Mouse (Mus musculus) MEL (cell line): ENCODE measurements around the gene Lrrc32.

Experiments used
- CTCF ChIP-seq, 3 experiments: IDR thresholded peaks in 2 of 3; conservative IDR thresholded peaks in 1 of 3; 2 replicates each; pipeline ENCODE4 v1.5.1; 2011 to 2012; ENCODE audit warnings: low read length in 3 of 3, low read depth in 2 of 3, mild to moderate bottlenecking in 2 of 3, improper control_type of control experiment in 1 of 3, inconsistent platforms in 1 of 3, mixed read lengths in 1 of 3, moderate library complexity in 1 of 3; ENCODE audit not compliant: control insufficient read depth in 1 of 3, insufficient read depth in 1 of 3, poor library complexity in 1 of 3, severe bottlenecking in 1 of 3
- E2F4 ChIP-seq: IDR thresholded peaks from 2 replicates; pipeline ENCODE4 v1.6.1; 2011; ENCODE audit warnings: low read depth, low read length, improper control_type of control experiment, borderline replicate concordance
- GABPA ChIP-seq: IDR thresholded peaks from 2 replicates; pipeline ENCODE4 v1.6.1; 2012; ENCODE audit warnings: low read depth, mild to moderate bottlenecking, inconsistent platforms, low read length, improper control_type of control experiment, moderate library complexity
- HCFC1 ChIP-seq: IDR thresholded peaks from 2 replicates; pipeline ENCODE4 v1.6.1; 2012; ENCODE audit warnings: low read depth, mild to moderate bottlenecking, inconsistent platforms, low read length, improper control_type of control experiment, moderate library complexity
- MYB ChIP-seq: IDR thresholded peaks from 2 replicates; pipeline ENCODE4 v1.6.1; 2011; ENCODE audit warnings: mild to moderate bottlenecking, low read depth, low read length, improper control_type of control experiment
- POLR2A ChIP-seq, 2 experiments: IDR thresholded peaks; 2 replicates each; pipeline ENCODE4 v1.6.1; 2011 to 2012; ENCODE audit warnings: low read length in 2 of 2, mild to moderate bottlenecking in 2 of 2, control low read depth in 1 of 2, improper control_type of control experiment in 1 of 2, low read depth in 1 of 2, moderate library complexity in 1 of 2; ENCODE audit not compliant: control insufficient read depth in 1 of 2, insufficient read depth in 1 of 2, poor library complexity in 1 of 2
- POLR2AphosphoS2 ChIP-seq: IDR thresholded peaks from 2 replicates; pipeline ENCODE4 v1.6.1; 2011; ENCODE audit warnings: low read length, improper control_type of control experiment
- POLR2AphosphoS5 ChIP-seq: IDR thresholded peaks from 2 replicates; pipeline ENCODE4 v1.6.1; 2012; ENCODE audit warnings: low read depth, borderline replicate concordance, mild to moderate bottlenecking, inconsistent platforms, low read length, moderate library complexity, mixed read lengths
- RCOR1 ChIP-seq: IDR thresholded peaks from 2 replicates; pipeline ENCODE4 v1.6.1; 2012; ENCODE audit warnings: low read depth, mild to moderate bottlenecking, inconsistent platforms, low read length, improper control_type of control experiment
- ZKSCAN1 ChIP-seq: IDR thresholded peaks from 2 replicates; pipeline ENCODE4 v1.6.1; 2012; ENCODE audit warnings: low read depth, mild to moderate bottlenecking, inconsistent platforms, low read length, improper control_type of control experiment, moderate library complexity

DNA sequence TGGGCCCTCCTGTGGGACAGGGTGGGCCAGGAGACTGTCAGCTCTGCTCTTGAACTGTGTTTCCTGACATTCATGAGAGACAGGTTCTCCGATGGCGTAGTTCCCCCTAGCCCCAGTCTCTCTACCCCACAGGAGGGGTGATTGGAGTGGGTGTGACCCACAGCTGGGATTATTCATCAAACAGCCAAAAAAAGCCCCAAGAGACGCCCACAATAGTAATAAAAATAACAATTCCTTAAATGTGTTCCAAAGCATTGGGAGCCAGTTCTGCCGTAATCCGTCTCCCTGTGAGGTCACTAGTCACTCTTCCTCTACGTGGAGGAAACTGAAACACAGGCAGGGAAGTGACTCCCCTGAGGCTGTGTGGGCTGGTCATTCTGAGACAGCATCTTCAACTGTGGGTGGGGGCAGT, 53.7 kb downstream of the Lrrc32 start:
- TF ChIP-seq ZKSCAN1: no peak
- TF ChIP-seq E2F4: no peak
- TF ChIP-seq RCOR1: no peak
- no peak for TF ChIP-seq CTCF (IDR thresholded peaks at IDR 0.05 in 2 of 3, conservative IDR thresholded peaks at IDR 0.05 in 1 of 3; ENCODE audit: control insufficient read depth in 1 of 3, insufficient read depth in 1 of 3, low read depth in 2 of 3, low read length in 3 of 3, poor library complexity in 1 of 3, severe bottlenecking in 1 of 3)
- no peak for TF ChIP-seq GABPA
- TF ChIP-seq HCFC1: no peak
- TF ChIP-seq POLR2A (IDR thresholded peaks at IDR 0.05; ENCODE audit: control insufficient read depth in 1 of 2, insufficient read depth in 1 of 2, low read depth in 1 of 2, low read length in 2 of 2, poor library complexity in 1 of 2): no peak
- TF ChIP-seq POLR2AphosphoS5: no peak
- TF ChIP-seq POLR2AphosphoS2: no peak
- TF ChIP-seq MYB: no peak
